Mouse (Mus musculus) right cerebral cortex, postnatal 4 days (tissue): Measurements from ENCODE around the gene Casp6.

ENCODE experiments used
- DNase-seq: peaks from one replicate; pipeline ENCODE4 v3.0.0-alpha.2; 2022

The Casp6 gene

GRCm38 (mm10) chr3:129923581-129923980 is 22.4 kb downstream of the Casp6 start:
- no peak for DNase-seq

GRCm38 (mm10) chr3:129925861-129926260 is 24.6 kb downstream of the Casp6 start:
- DNase-seq = no peak

- no peak for DNase-seq
Measured at GRCm38 (mm10) chr3:129930213-129930778, 29.1 kb downstream of the Casp6 start.

- DNase-seq = no peak
Measured at GRCm38 (mm10) chr3:129932443-129932842, 31.2 kb downstream of the Casp6 start.

- no peak for DNase-seq
Measured at GRCm38 (mm10) chr3:129936561-129936960, 35.3 kb downstream of the Casp6 start.

GRCm38 (mm10) chr3:129937848-129938247 is 36.6 kb downstream of the Casp6 start:
- DNase-seq = no peak

- no peak for DNase-seq
Measured at GRCm38 (mm10) chr3:129939058-129939457, 37.8 kb downstream of the Casp6 start.

GRCm38 (mm10) chr3:129940780-129941179 is 39.6 kb downstream of the Casp6 start:
- DNase-seq = no peak

GRCm38 (mm10) chr3:129941291-129941690 is 40.1 kb downstream of the Casp6 start:
- no peak for DNase-seq

- DNase-seq = no peak
Measured at GRCm38 (mm10) chr3:129943813-129944212, 42.6 kb downstream of the Casp6 start.

GRCm38 (mm10) chr3:129946217-129946914 is 45.1 kb downstream of the Casp6 start:
- no peak for DNase-seq

GRCm38 (mm10) chr3:129948359-129948758 is 47.1 kb downstream of the Casp6 start:
- DNase-seq = no peak

- no peak for DNase-seq
Measured at GRCm38 (mm10) chr3:129949158-129949773, 48.0 kb downstream of the Casp6 start.

GRCm38 (mm10) chr3:129953296-129953695 is 52.1 kb downstream of the Casp6 start:
- no peak for DNase-seq

- DNase-seq = no peak
Measured at GRCm38 (mm10) chr3:129962533-129962932, 61.3 kb downstream of the Casp6 start.
